Mouse (Mus musculus) frontal cortex, postnatal 10 days (tissue): Measurements from ENCODE around the gene Tecpr2.

Experiments
- DNase-seq, 2 experiments: peaks; one replicate each; pipeline ENCODE4 v3.0.0; 2022; ENCODE audit warnings: low spot score in 2 of 2, mixed read lengths in 1 of 2

The Tecpr2 gene

DNA sequence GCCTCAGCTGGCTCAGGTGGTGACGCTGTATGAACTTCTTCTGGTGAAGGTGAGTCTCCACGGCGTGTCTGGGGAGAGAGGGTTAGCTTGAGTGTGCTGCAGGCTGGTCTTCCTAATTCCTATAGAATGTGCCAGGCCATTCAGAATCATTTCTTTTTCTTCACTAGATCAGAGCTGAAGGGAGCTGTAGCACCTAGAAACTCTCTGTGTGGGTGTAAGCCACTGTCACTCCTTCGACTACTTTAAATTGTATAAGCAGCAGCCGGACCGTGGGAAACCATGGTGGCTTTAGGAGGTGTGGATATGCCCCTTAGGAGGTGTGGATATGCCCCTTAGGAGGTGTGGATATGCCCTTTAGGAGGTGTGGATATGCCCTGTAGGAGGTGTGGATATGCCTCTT lies 25.1 kb upstream of the Tecpr2 start:
- DNase-seq = no peak

DNA sequence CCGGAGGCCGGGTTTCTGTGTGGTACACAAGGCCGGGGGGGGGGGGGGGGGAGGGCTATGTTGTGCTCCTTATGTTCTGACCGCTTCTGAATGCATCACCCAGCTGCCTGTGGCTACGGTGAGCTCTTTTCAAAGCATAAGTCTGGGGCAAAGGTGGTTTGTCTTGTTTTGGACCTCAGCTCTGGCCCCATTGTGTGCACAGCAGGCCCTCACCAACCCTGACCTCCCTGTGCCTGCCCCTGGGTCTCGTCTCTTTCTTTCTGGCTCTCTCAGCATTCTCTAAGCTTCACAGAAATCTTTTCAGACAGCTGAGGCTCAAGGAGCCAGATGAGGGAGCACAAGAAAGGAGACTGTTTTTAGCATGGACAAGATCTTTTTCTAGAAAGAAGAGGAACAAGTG lies 23.5 kb upstream of the Tecpr2 start:
- DNase-seq = no peak

DNA sequence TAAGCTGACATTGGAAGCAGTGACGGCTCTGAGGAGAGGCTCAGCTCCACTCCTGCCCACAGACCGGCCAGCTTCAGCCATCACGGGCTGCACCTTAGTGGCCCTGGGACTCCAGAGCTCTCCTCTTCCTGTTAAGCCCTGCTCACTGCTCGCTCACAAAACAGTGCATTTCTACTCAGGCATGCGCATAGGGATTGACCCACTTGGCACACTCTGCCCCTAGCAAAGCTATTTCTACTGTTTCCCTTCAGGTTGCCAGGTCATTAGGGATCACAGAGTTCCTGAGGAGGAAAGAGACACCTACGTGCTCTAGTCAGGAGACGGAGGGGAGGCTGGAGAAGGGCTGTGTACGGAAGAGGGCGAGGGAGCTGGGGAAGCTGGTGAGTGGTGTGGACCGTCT lies 23.1 kb upstream of the Tecpr2 start:
- DNase-seq = no peak

DNA sequence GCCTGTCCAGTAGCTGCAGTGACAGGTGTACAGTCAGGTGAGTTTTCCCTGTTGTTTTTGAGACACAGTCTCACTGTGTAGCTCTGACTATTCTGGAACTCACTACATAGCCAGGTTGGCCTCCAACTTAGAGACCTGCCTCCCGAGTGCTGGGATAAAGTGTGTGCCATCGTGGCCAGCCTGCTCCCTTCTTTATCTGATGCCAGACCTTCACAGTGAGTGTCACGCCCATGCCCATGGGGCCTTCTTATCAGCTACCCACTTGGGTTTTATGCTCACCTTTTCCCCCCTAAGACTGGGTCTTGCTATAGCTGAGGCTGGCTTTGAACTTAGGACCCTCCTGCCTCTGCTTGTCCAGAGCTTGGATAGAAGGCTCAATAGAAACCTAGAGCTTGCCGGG lies 19.0 kb upstream of the Tecpr2 start:
- no peak for DNase-seq

DNA sequence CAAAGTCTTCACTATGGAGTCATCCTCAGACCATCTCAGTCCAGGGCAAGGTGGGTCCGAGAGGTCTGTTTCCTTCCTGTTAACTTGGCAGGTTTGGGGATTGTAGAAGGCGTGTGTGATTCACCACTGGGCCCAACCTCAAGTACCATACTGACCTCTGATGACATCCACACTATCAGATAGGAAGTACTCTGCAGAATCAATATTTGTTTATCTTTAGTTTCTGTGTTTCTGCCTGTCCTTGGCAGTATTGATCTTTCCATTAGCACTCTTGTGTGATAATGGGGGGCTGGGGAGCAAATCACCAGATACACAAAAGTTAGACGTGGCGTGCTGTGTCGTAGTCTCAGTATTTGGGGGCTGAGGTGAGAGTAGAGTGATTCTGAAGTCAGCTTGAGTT lies 17.8 kb upstream of the Tecpr2 start:
- no peak for DNase-seq

DNA sequence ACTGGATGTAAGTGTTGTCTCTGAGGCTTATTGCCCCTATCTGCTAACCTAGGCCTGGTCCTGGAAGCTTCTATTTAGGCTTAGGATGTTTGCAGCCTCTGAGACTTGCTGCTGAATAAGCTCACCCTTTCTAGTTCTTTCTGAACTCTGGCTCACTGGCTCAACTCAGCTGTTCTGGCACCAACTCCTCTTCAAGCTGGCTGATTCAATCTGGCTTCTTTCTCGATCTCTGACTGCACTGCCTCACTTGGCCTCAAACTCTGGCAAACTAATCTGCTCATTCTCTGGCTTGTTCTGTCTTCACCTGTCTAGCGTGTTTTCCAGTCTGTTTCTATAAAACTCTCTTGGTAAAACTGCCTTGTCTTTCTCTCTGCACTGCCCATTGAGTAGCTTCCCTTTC lies 13.7 kb upstream of the Tecpr2 start:
- no peak for DNase-seq

DNA sequence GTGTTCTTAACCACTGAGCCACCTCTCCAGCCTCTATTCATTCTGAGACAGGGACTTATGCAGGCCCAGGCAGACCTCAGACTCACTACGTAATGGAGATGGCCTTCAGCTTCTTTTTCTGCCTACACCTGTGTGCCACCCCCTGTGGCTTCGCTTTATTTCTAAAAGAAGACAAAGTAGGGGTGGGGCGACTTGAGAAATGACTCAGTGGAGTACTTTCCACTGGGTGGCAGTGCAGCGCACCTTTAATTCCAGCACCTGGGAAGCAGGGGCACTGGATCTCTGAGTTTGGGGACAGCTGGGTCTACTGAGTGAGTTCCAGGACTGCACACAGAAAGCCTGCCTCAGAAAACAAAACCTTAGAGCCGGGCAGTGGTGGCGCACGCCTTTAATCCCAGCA lies 6.8 kb upstream of the Tecpr2 start:
- DNase-seq = no peak

DNA sequence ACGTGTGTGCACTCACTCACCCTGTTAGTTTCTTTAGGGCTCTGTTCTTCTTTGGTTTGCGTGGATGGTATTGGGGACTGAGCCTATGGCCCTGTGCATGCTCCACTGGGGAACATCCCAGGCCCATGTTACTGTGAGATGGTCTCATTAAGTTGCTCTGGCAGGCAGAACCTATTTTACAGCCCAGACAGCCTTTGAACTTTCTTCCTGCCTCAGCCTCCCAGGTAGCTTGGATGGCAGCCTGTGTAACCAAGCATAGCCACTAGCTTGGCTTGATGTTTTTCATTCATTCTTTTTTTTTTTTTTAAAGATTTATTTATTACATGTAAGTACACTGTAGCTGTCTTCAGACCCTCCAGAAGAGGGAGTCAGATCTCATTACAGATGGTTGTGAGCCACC lies 3.8 kb upstream of the Tecpr2 start:
- no peak for DNase-seq

DNA sequence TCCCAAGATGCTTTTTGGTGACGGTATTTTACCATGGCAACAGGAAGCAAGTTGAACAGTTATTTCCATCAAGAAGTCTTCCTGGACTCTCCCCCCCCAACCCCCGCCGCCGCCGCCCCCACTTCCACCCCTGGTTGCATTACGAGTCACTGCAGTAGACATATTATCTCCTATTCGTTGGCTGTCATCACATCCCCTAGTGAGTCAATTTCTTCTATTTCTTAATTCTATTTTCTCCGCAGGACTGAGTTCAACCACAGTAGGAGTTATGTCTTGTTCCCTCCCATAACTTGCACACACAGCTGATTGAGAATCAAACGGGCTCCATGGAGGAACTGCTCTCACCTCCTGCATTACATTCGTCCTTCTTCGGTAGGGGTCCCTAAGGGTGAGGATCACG lies 958 bp upstream of the Tecpr2 start:
- DNase-seq = no peak

DNA sequence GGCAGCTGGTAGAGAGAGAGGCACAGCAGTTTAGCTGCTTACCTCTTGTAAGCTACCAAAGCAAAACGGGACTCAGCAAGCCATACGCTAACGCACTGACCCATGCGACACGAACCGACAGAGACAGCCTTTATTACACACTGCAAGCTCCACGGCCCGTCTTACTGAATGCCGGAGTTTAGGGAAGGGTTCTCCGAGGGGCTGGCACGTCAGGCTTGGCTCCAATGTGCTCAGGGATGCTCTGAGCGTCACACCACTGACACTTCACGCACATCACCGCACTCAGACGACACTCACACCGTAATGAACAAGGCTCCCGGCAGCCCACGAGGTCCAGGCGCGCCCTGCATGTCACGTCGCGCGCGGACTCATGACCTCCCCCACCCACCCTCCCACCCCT lies 458 bp upstream of the Tecpr2 start:
- no peak for DNase-seq

DNA sequence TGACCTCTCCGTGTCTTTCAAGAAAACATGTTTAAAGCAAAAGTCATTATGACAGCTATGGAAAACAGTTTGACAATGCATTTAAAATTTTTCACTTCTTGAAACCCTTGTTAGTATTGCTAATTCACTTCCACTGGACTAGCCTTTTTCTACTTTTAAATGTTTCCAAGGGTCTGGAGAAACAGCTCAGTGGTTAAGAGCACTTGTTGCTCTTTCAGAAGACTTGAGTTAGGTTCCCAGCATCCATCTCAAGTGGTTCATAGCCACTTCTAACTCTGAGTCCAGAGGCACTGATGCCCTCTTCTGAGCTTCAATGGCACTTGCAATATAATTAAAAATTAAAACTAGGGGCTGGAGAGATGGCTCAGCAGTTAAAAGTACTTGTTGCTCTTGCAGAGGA lies 2.8 kb downstream of the Tecpr2 start:
- no peak for DNase-seq

DNA sequence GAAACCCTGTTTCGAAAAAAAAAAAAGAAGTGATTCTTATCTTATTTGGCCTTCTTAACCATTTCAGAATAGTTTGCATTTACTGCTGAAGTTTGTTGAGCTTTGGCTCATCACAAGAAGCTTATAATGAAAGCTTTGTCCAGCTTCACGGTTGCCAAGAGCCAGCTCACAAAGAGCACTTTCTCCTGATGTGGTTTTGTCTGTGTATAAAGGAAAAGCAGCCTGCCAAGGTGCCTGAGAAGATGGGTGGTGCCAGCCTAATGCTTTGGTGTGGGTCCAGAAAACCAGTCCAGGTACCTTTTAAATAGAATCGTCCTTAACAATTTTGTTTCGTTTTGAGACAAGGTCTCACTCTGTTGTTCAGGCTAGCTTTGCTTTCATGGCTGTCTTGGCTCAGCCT lies 13.0 kb downstream of the Tecpr2 start:
- no peak for DNase-seq

DNA sequence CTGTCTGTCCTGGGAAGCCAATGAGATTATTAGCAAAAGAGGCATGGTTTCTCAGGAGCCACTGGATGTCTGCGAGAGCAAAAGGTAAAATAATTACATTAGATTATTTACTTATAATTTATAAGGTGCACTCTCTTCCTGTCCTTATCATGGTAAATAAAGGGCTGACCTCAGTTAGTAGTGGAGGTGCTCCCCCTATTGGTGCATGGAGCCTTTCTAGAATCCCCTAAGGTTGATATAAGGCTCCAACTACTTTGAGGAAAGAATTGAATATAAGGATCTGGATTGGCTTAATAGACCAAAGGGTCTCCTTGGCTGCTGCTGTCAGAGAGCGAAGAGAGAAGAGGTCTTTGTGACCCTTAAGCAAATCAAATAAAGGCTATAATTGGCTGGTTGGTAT lies 14.5 kb downstream of the Tecpr2 start:
- no peak for DNase-seq

DNA sequence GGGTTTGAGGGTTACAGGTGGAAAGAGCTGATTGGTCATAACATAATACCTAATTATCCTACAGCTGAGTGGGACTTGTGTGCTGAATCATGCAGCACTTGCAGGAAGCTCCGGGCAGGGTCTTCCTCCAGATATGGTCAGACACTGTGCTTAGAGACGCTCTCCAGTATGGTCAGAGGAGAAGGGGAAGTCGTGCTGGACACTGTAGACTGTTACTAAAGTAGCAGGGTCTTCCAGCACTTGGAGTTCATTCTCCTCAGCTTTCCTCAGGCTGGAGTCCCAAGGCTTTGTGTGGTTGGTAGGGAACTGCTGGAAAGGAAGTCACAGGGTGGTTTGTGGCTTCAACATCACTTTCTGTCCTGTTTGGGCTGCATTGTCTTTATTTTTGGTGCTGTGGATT lies 18.8 kb downstream of the Tecpr2 start:
- DNase-seq = no peak

DNA sequence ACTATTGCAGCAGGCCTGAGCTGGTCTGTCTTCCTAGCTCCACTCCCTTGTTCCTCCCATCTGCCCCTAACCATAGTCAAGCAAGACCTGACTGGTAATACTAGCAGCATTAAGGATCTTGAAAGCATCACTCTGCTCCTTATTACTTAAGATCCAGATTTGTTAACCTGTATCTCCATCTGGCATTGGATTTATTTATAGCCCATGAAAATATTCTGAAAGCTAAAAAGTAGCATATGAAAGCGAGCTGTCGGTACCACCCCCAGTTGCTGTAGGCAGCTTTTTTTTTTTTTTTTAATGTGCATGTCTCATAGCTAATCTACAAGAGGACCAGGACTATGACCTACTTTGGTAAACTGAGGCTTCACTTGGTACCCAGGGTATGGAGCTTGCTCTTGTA lies 20.9 kb downstream of the Tecpr2 start:
- DNase-seq = no peak

DNA sequence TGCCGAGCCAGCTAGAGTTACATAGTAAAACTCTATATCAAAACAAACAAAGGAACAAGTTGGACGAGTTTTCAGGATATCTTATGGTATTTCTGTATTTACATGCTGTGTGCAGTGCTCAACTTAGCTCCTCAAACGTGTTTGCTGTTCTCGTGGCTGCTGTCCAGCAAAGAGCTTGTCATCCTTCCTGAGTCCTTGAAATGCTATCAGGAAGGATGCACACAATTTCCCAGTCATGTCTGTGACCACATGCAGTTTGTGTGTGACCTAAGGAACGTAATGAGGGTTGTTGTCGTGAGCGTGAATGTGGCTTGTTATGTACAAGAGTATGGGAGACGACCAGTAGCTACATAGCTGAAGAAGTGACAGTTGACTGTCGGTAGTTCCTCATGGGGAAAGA lies 26.7 kb downstream of the Tecpr2 start:
- DNase-seq = no peak

DNA sequence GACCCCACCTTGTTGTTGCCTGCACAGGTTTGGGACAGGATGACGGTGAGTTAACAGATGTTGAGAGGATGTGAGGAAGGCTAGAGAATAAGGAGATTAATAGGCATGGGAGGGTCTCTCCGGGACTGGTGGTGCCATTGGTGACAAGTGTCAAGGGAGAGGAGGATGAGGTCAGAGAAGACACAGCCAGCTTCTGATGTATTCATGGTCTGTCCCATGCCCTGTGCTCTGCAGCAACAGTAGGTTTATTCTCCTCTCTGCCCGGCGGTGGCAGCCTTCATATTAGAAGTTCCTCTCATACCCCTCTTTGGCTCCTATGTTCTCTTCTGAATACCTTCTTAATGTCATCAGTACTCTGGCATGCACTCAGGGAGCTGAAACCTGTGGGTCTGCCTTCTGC lies 31.2 kb downstream of the Tecpr2 start:
- no peak for DNase-seq

DNA sequence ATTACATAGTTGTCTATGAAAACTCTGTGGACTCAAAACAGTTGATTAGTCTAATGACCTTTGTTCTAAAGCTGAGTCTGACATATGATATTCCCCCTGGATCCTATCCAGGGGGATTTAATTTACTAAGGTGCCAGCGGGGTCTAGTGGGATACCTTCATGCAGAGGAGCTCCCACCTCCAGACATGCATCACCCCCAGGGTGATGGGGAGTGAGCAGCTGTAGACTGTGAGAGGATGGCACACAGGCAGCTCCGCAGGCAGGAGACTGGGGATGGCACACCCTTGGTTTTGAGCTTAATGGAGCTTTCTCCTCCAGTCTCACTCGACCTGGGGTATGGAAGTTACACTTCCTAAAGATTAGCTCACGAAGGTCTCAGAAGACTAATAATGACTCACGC lies 32.5 kb downstream of the Tecpr2 start:
- DNase-seq = no peak

DNA sequence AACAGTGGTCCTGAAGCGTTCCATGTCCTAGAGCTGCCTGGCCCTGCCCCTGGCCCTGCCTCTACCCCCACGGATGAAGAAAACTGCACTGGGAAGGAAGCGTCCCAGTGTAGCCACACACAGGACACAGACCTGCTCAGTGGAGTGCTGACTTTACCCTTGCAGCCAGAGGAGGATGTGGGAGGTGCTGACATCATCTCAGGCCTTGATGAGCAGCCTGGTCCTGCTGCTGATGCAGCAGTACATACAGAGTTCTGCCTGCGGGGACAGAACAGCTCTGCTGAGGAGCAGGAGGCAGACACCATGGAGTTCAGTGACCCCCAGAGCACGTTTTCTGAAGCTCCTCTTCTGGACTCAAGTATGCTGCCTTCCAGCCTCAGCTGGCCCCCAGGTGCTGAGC lies 43.8 kb downstream of the Tecpr2 start:
- no peak for DNase-seq

DNA sequence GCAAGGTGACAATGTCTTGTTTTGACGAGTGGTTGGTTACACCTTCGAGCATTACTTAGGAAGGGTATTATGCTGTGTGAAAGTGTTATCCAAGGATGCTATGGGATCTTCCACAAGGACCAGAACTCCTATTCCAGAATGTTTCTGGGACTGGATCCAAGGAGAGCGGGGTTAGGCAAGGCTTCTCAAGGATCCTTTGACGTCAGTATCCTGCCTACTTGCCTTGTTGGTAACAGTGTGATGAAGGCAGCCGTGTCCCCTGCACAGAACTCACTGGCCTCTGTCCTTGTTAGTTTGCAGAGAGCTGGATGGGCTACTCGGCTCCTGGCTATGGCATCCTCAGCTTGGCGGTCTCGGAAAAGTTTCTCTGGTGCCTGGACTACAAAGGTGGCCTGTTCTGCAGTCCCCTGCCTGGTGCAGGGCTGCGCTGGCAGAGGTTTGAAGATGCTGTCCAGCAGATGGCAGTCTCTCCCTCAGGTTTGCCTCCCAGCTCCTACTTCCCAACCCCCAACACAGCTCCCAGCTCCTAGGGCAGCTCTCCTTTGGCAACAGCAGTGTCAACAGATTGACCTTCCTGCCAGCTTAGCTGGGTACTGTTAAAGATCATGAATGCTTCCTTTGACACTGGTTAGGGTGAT lies 47.0 kb downstream of the Tecpr2 start:
- DNase-seq = peak; percentile 70 to 82

DNA sequence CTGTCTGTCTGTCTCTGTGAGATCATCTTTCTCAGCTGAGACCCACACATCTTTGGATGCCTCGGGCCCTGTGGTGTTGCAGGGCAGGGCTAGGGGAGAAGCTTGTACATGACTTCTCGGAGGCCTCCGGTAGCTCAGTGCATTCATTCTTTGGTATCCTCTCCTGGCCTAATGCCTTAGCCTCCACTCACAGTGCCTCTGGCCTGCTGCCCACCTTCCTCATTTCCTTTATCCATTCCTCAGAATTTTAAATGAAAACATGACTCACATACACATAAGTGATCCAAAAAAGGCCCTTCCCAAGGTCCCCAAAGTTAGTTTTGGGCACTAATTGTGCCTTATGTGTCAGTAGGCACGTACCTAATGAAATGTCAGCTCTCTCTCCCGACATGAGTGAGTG lies 48.4 kb downstream of the Tecpr2 start:
- DNase-seq = no peak

DNA sequence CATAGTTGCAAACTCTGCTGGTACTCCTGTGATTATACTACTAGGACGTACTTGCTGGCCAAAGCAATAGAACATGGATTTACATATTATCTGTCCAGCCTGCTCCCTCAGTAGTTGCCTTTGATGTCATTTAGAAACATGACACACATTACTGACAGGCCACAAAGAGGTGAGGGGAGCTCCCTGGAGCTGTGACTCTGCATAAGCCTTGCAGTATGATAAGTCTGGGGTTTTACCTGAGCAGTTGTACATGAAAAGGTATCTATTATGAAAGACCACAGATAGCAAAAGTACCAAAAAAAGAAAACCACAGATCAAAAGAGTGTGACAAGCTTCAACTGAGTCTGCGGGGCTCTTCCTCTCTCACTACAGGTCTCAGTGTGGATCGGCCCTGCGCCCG lies 50.3 kb downstream of the Tecpr2 start:
- no peak for DNase-seq

DNA sequence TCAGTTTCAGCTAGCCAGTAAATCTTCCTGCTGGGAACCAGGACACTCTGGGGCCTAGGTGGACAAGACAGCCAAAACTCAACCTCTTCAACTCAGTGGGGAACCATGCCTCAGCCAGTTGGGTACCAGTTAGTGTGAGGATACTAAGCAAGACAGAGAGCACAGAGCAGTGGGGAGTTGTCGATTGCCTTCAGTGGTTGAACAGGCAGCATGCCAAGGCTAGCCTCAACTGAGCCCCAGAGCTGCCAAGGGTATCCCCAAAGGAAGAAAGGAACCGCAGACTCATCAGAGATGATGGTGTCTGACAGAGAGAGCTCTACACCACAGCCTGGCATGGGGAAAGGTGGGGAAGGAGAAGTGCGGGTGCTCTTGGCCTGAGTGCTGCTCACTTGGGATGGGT lies 51.8 kb downstream of the Tecpr2 start:
- no peak for DNase-seq

DNA sequence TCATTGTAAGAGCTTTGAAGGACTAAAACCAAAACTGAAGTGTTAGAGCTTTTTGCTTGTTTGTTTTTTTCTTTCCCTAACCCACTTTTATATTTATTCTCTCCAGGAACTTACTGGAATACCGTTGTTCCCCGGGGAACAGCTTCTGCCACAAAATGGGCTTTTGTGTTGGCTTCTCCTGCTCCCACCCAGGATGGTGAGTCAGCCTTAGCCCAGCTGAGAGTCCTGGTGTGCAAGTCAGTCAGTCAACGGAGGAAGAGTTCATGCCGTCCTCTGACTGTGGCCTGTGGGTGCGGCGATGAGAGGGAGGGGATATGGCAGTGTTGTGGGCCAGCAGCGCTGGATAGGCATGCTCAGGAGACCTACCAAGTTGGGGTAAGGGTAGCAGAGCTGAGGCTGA lies 57.2 kb downstream of the Tecpr2 start:
- no peak for DNase-seq
